Mouse (Mus musculus) heart, postnatal 0 days (tissue): Measurements from ENCODE around the gene AU018091.

ENCODE experiments used
- CTCF ChIP-seq: IDR thresholded peaks from 2 replicates; pipeline ENCODE4 v1.5.1; 2016; ENCODE audit warnings: antibody characterized with exemption, control low read depth, low read depth
- EP300 ChIP-seq: IDR thresholded peaks from 2 replicates; pipeline ENCODE4 v1.6.1; 2016; ENCODE audit warnings: antibody characterized with exemption, low read depth

DNA sequence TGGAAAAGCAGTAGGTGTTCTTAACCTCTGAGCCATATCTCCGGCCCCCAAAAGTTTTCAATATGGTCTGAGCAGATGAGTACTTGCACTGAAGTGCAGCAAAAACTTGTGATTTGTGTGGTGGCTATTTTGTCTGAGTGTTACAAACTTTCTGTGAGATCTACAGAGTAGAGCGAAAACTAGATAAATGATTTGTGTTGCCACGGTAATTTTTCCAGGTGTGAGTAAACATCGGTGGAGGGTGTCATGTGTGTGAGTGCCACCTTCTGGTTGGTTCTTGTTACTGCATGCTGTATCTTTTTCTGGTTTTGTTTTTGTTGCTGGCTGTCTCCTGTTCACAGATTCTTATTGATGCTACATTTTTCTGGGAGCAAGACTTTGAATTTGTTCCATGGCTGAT lies 15.4 kb upstream of the AU018091 start:
- TF ChIP-seq CTCF (peak; percentile 44), EP300 (no peak)
